Mouse (Mus musculus) lung, embryonic 16.5 days (tissue): Measurements from ENCODE around the gene Rap1b. TPM values are rescaled to one million over a fixed set of nuclear protein-coding genes. Genes with fewer than 3 reads are reported as not detected.

Source experiments
- ATAC-seq: fragments of 200-750 bp; cut with Nextera tagmentation; 2 replicates; pipeline ENCODE4 v1.8.0; 2017; ENCODE audit warnings: low read depth, mild to moderate bottlenecking, moderate library complexity
- H3K27ac ChIP-seq: fragments of 300-500 bp; sonication (generic); 2 replicates; pipeline ENCODE4 v1.5.1; 2014; ENCODE audit warnings: mild to moderate bottlenecking, control low read depth, low read length
- H3K27me3 ChIP-seq: fragments of 300-500 bp; sonication (generic); 2 replicates; pipeline ENCODE4 v1.6.1; 2014; ENCODE audit warnings: low read depth, low read length, mixed read lengths; ENCODE audit not compliant: control insufficient read depth, insufficient read depth
- H3K36me3 ChIP-seq: fragments of 300-500 bp; sonication (generic); 2 replicates; pipeline ENCODE4 v1.6.1; 2014; ENCODE audit warnings: low read length; ENCODE audit not compliant: control insufficient read depth, insufficient read depth
- H3K4me1 ChIP-seq: fragments of 300-500 bp; sonication (generic); replicated peaks from 2 replicates; pipeline ENCODE4 v1.6.1; 2014; ENCODE audit warnings: low read length, mixed read lengths; ENCODE audit not compliant: control insufficient read depth, insufficient read depth
- H3K4me2 ChIP-seq: fragments of 300-500 bp; sonication (generic); 2 replicates; pipeline ENCODE4 v1.6.1; 2014; ENCODE audit warnings: low read depth, low read length, control low read depth
- H3K4me3 ChIP-seq: fragments of 300-500 bp; sonication (generic); 2 replicates; pipeline ENCODE4 v1.5.1; 2014; ENCODE audit warnings: mild to moderate bottlenecking, low read length, control low read depth
- H3K9ac ChIP-seq: fragments of 300-500 bp; sonication (generic); 2 replicates; pipeline ENCODE4 v1.6.1; 2014; ENCODE audit warnings: low read length, control low read depth
- H3K9me3 ChIP-seq: fragments of 300-500 bp; sonication (generic); 2 replicates; pipeline ENCODE4 v1.6.1; 2016; ENCODE audit warnings: low read length; ENCODE audit not compliant: control insufficient read depth
- WGBS: fragments of 180-500 bp; shearing (Covaris S2); extraction: QIAGEN DNeasy Blood & Tissue Kit; methylation state at CpG from one replicate; pipeline ENCODE4 v1.1.7; 2014; 5-methylcytosine and 5-hydroxymethylcytosine counted together
- polyA plus RNA-seq: library from polyadenylated mRNA; unstranded; fragments of >200 nt; fragmentation: Nextera tagmentation; extraction: Ambion mirVana; gene quantifications from 2 replicates; pipeline ENCODE4 v1.2.1, GENCODE M21; 2015

Rap1b gene
- polyA plus RNA-seq, 1 experiment from 2014 or later, result 215 TPM

GRCm38 (mm10) chr10:117812501-117812900, 33.3 kb downstream of the Rap1b start:
- Histone ChIP-seq H3K36me3 (peaks cover 33% of the 10 kb centered on the region), H3K27me3 (no peaks in the 10 kb centered on the region), H3K4me2 (no peak overlapping the region), H3K27ac (no peak overlapping the region), H3K9ac (no peak overlapping the region), H3K9me3 (no peaks in the 10 kb centered on the region), H3K4me1 (no peaks in the 10 kb centered on the region), H3K4me3 (no peak overlapping the region)
- 91% methylated on average over 2 of the region's 2 CpGs for WGBS
- ATAC-seq, result no peak

DNA sequence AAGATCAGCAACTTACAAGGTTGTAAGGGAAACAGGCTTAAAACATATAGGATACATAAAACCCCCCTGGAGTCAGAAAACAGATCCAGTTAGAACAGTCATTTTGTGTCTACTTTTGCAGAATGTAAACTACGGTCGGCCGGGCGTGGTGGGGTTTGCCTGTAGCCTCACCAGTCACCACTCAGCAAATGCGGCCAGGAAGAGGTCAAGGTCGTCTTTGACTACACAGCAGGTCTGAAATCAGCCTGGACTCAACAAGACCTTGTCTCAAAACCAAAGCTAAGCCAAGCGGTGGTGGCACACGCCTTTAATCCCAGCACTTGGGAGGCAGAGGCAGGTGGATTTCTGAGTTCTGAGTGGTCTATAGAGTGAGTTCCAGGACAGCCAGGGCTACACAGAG, 34.3 kb downstream of the Rap1b start:
- Histone ChIP-seq H3K9me3 (no peaks in the 10 kb centered on the region), H3K27me3 (no peaks in the 10 kb centered on the region), H3K27ac (no peak overlapping the region), H3K9ac (no peak overlapping the region), H3K36me3 (peaks cover 26% of the 10 kb centered on the region), H3K4me1 (no peaks in the 10 kb centered on the region), H3K4me2 (no peak overlapping the region), H3K4me3 (no peak overlapping the region)
- WGBS, result 88% methylated on average over 8 of the region's 8 CpGs
- no peak for ATAC-seq

DNA sequence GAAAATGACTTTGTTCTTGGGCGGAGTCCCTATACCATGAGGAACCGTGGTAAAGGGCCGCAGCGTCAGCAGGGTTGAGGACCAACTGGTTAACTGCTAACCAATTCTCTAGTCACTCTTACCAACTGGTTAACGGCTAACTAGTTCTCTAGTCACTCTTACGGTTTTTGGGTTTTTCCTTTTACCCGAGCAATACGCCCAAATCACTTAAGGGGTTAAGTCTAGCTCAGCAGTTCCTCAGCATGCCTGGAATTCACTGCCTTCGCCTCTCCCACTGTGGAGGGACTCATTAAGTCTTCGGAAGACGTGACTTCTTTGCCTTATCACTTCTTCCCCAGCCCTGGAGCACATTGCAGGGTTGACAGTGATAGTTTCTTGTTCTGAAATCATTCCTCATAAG, 35.3 kb downstream of the Rap1b start:
- H3K4me3 ChIP-seq, result no peak overlapping the region
- no peaks in the 10 kb centered on the region for H3K9me3 ChIP-seq
- no peak overlapping the region for H3K9ac ChIP-seq
- no peak overlapping the region for H3K27ac ChIP-seq
- H3K27me3 ChIP-seq, result no peaks in the 10 kb centered on the region
- no peak overlapping the region for H3K4me2 ChIP-seq
- 78% methylated on average over 11 of the region's 11 CpGs for WGBS
- ATAC-seq, result no peak
- H3K4me1 ChIP-seq, result no peaks in the 10 kb centered on the region
- peaks cover 20% of the 10 kb centered on the region for H3K36me3 ChIP-seq

DNA sequence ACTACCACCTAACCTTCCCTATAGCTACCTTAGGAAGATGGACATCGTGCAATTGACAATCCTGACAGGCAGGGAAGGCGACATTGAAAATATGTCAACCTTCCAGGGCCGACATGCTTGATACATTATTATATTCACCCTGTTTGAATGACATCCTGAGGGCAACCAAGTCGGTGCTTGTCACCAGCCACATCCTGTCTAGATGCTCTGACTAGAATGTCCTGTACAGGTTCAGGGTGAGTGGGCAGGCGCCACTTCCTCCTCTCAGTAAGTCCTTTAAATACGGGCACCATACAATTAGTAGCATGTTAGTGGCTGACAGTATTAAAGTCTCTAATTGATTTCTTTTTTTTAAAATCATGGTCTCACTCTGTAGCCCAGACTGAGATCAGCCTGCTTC, 37.8 kb downstream of the Rap1b start:
- H3K27ac ChIP-seq, result no peak overlapping the region
- no peaks in the 10 kb centered on the region for H3K27me3 ChIP-seq
- 79% methylated on average over 6 of the region's 6 CpGs for WGBS
- H3K4me3 ChIP-seq, result no peak overlapping the region
- no peak overlapping the region for H3K9ac ChIP-seq
- no peaks in the 10 kb centered on the region for H3K9me3 ChIP-seq
- no peaks in the 10 kb centered on the region for H3K4me1 ChIP-seq
- no peak for ATAC-seq
- no peak overlapping the region for H3K4me2 ChIP-seq
- peaks cover 6% of the 10 kb centered on the region for H3K36me3 ChIP-seq

DNA sequence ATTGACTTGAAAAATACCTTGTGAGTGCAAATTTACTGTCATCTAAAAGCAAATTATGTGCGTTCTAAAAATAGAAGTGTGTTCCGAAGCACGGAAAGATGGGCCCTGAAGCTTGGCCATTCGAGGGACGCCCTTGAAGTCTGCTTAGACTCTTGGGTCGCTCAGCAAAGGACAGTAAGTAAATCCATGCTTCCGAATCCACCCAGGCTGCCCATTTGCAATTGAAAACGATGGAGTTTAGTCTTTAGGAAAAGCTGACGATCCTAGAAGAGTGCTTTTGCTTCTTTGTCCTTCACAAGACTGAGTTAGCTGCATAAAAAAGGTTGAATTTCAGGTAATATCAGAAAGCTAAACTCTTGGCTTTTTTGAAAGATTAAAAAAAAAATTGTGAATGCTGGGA, 39.9 kb downstream of the Rap1b start:
- Histone ChIP-seq H3K27ac (no peak overlapping the region), H3K4me2 (no peak overlapping the region), H3K27me3 (no peaks in the 10 kb centered on the region), H3K36me3 (no peaks in the 10 kb centered on the region; the same call in none of the 2 replicates), H3K9ac (no peak overlapping the region), H3K9me3 (no peaks in the 10 kb centered on the region), H3K4me1 (no peaks in the 10 kb centered on the region), H3K4me3 (no peak overlapping the region)
- WGBS, result 53% methylated on average over 9 of the region's 9 CpGs
- no peak for ATAC-seq

GRCm38 (mm10) chr10:117803870-117804850, 41.7 kb downstream of the Rap1b start:
- H3K4me3 ChIP-seq, result no peak overlapping the region
- H3K9me3 ChIP-seq, result no peaks in the 10 kb centered on the region
- H3K27me3 ChIP-seq, result no peaks in the 10 kb centered on the region
- ATAC-seq, result no peak
- no peak overlapping the region for H3K4me2 ChIP-seq
- H3K4me1 ChIP-seq, result no peaks in the 10 kb centered on the region
- H3K36me3 ChIP-seq, result no peaks in the 10 kb centered on the region
- H3K27ac ChIP-seq, result no peak overlapping the region
- H3K9ac ChIP-seq, result no peak overlapping the region
- 82% methylated on average over 31 of the region's 31 CpGs for WGBS

- Histone ChIP-seq H3K9ac (no peak overlapping the region), H3K4me2 (no peak overlapping the region), H3K4me1 (no peaks in the 10 kb centered on the region), H3K27ac (no peak overlapping the region), H3K36me3 (no peaks in the 10 kb centered on the region), H3K4me3 (no peak overlapping the region), H3K27me3 (no peaks in the 10 kb centered on the region), H3K9me3 (no peaks in the 10 kb centered on the region)
- 87% methylated on average over 9 of the region's 9 CpGs for WGBS
- ATAC-seq, result no peak
Measured at GRCm38 (mm10) chr10:117801886-117802285, 43.9 kb downstream of the Rap1b start.

DNA sequence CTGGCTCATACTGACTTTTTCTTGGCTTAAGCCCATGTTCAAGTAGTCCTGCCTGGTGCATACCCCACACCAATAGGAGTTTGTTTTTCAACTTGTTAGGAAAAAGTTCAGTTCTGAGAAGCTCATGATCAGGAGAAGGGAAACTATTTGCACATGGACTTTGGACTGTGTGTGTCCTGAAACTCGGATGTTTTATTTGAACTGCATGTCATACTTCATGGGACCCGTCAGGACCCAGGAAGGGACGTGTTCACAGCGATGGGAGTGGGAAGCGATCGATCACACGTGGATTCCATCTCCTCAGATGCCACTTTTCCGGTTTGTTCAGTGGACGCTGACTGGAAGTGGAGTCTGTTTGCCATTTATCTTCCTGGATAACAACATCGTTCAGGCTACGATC, 46.0 kb downstream of the Rap1b start:
- H3K4me1 ChIP-seq, result no peaks in the 10 kb centered on the region
- no peak for ATAC-seq
- no peak overlapping the region for H3K9ac ChIP-seq
- H3K36me3 ChIP-seq, result no peaks in the 10 kb centered on the region
- H3K4me2 ChIP-seq, result no peak overlapping the region
- no peak overlapping the region for H3K4me3 ChIP-seq
- H3K9me3 ChIP-seq, result peaks cover 3% of the 10 kb centered on the region; the same call in 1 of the 2 replicates
- no peak overlapping the region for H3K27ac ChIP-seq
- WGBS, result 74% methylated on average over 11 of the region's 11 CpGs
- H3K27me3 ChIP-seq, result no peaks in the 10 kb centered on the region

- Histone ChIP-seq H3K9ac (no peak overlapping the region), H3K27ac (no peak overlapping the region), H3K4me1 (no peaks in the 10 kb centered on the region; the same call in 1 of the 2 replicates), H3K27me3 (no peaks in the 10 kb centered on the region), H3K4me2 (no peak overlapping the region), H3K9me3 (peaks cover 3% of the 10 kb centered on the region; the same call in 1 of the 2 replicates), H3K4me3 (no peak overlapping the region), H3K36me3 (no peaks in the 10 kb centered on the region)
- 59% methylated on average over 6 of the region's 6 CpGs for WGBS
- no peak for ATAC-seq
Measured at GRCm38 (mm10) chr10:117798436-117799035, 47.3 kb downstream of the Rap1b start.
